Mouse (Mus musculus) cortical plate, adult 2 months (tissue): Measurements from ENCODE around the gene Gm49325. TPM values are rescaled to one million over a fixed set of nuclear protein-coding genes. Genes with fewer than 3 reads are reported as not detected.

Source experiments
- H3K27ac ChIP-seq: fragments of 200-500 bp; 2 replicates; pipeline ENCODE4 v1.5.1; 2012; ENCODE audit warnings: low read length, control low read depth, inconsistent platforms; ENCODE audit not compliant: insufficient read depth
- H3K4me1 ChIP-seq: fragments of 200-500 bp; 2 replicates; pipeline ENCODE4 v1.6.1; 2011; ENCODE audit warnings: low read length; ENCODE audit not compliant: control insufficient read depth, insufficient read depth
- H3K4me3 ChIP-seq: fragments of 200-500 bp; 2 replicates; pipeline ENCODE4 v1.5.1; 2011; ENCODE audit warnings: mild to moderate bottlenecking, low read length, control low read depth; ENCODE audit not compliant: insufficient read depth
- CTCF ChIP-seq: fragments of 200-500 bp; IDR thresholded peaks from 2 replicates; pipeline ENCODE4 v1.5.1; 2011; ENCODE audit warnings: mild to moderate bottlenecking, control low read depth, low read length; ENCODE audit not compliant: insufficient read depth; ENCODE audit errors: extremely low read depth
- POLR2A ChIP-seq: fragments of 200-500 bp; IDR thresholded peaks from 2 replicates; pipeline ENCODE4 v1.6.1; 2011; ENCODE audit warnings: mild to moderate bottlenecking, low read length, control low read depth; ENCODE audit not compliant: insufficient read depth; ENCODE audit errors: extremely low read depth
- polyA plus RNA-seq: library from polyadenylated mRNA; depleted of rRNA; stranded (reverse); fragments of >200 nt; gene quantifications from 2 replicates; pipeline ENCODE4 v1.2.3, GENCODE M21; 2012

Gene Gm49325
- polyA plus RNA-seq, 1 experiment = not detected

DNA sequence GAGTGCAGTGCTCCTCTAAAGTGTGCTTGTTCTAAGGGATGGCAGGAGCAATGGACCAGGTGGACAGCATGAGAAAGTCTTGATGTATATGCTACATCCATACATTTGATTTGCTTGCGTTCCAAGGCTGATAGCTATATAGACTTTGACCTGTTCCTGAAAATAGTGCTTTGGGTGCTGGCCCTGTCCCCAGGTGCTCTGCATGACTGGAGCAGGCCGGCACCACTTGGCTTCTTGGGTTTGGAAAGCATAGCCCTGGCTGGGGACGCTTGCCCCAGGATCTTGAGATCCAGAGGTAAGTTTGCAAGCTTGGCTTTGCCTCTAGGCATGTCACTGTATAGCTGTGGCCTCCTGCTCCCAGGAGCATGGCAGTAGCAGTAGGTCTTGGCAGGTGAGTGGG lies 19.4 kb upstream of the Gm49325 start:
- no peak for TF ChIP-seq POLR2A
- TF ChIP-seq CTCF = no peak
- Histone ChIP-seq H3K4me3 (no peak overlapping the region), H3K4me1 (peaks cover 20% of the 10 kb centered on the region), H3K27ac (no peak overlapping the region)

DNA sequence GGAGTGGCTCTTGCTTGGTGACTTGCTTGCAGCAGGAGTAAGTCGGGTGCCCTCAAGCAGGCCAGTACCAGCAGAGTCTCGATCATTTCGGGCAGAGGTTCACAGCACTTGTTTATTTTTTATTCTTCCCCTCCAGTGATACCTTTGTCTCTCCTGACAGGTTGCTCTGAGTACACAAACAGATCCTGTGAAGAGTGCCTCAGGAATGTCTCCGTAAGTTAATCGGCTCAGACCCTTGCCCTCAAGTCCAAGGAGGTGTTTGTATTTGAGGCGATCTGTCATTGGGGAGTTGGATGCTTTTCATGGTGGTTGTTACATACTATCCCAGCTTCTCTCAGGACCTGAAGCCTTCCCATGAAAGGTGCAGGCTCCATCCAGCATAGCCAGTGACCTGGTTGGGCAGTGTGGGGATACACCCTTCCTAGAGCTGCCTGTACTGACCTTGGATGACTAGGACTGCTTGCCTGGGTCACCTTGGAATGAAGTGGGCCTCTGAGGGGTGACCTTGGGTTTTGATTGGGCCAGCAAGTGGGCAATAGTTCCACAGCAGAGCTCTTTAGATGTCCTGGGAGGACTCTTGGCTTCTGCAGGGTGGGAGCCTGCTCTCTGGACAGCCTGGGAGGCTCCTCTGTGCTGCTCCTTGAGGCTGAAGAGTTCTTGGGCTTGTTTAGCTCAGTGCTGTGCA lies 18.8 kb upstream of the Gm49325 start:
- Histone ChIP-seq H3K27ac (peak overlapping the region; percentile 34), H3K4me1 (peaks cover 22% of the 10 kb centered on the region), H3K4me3 (no peak overlapping the region)
- no peak for TF ChIP-seq POLR2A

DNA sequence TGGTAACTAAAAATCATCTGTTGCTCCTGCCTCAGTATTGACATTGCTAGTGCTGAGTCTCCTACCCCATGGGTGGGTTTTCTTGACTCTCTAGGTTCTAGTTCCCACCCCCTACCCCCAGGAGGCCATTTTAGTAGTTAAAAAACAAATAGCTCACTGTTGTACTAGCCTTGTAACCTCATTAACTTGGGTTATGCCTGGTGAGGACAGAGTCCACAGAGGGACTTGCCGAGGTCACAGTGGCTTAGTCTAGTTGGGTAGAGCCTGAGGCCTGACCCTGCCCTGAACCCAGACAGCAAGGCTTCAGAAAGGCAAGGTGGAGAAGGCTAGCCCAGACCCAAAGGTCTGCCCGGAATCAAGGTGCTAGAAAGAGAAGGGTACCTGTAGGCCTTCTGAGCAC lies 18.0 kb upstream of the Gm49325 start:
- Histone ChIP-seq H3K4me1 (peaks cover 24% of the 10 kb centered on the region), H3K4me3 (no peak overlapping the region), H3K27ac (no peak overlapping the region)
- TF ChIP-seq CTCF = no peak
- no peak for TF ChIP-seq POLR2A

DNA sequence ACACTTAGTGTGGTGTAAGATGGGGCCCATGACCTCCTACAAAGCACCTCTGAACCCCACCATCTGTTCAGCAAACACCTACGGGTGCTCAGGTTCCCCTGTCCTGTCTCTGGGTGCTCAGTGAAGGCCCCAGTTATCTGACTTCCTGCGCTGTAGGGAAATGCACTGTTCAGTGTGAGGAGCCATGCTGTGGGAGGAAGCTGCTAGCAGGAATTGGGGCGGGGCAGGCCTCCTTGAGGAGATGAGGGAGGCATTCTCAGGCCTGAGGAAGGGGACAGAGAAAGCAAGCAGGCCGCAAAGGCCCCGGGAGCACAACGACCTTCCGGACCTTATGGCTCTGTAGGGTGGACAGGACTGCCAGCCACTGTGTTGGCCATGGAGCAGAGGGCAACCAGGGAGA lies 16.9 kb upstream of the Gm49325 start:
- H3K4me3 ChIP-seq = no peak overlapping the region
- peak overlapping the region; percentile 26; the same call in 1 of the 2 replicates for H3K27ac ChIP-seq
- no peak for TF ChIP-seq POLR2A
- no peak for TF ChIP-seq CTCF
- H3K4me1 ChIP-seq = peaks cover 21% of the 10 kb centered on the region

DNA sequence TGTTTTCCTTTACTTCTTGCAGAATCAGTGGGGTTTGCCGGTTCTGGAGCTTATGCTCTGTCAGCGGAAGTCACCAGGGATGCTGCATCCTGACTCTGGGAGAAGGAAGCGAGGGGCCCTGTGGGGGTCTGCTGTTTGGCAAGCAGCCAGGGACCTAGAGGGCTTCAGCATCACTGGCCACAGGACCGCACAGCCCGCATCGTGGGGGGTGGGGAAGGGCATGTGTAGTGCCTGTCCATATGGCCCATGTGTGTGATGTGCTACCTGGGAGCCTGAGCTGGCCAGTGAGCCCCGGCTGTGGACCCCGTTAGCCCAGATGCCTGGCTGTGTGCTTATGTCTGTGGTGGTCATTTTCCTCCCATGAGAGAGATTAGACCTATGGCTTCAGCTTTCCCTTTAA lies 16.2 kb upstream of the Gm49325 start:
- Histone ChIP-seq H3K4me3 (no peak overlapping the region), H3K27ac (peak overlapping the region; percentile 41; the same call in 1 of the 2 replicates), H3K4me1 (peaks cover 21% of the 10 kb centered on the region)
- no peak for TF ChIP-seq POLR2A
- no peak for TF ChIP-seq CTCF

DNA sequence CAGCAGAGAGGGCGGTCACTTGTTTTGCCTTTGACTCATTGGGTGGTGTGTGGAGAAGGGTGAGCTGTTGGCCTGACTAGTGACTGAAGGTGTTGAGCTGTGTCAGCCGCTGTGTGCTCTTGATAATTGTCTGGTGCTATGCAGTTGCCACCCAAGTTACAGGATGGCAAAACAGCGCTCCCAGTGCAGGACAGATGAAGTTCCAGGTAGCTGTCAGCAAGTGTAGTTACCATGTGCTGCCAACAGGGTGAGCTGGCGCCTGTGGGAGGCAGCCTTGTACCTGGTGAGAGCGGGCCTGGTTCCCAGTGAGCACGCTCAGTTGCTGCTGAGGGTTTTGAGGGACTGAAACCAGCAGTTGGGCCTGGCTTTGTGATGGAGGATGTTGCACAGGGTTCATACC lies 15.2 kb upstream of the Gm49325 start:
- TF ChIP-seq CTCF = peak; percentile 82
- 0 out of 2 replicates have a peak, but pooled peaks have one; percentile 23 for TF ChIP-seq POLR2A
- no peak overlapping the region for H3K4me3 ChIP-seq
- H3K27ac ChIP-seq = peak overlapping the region; percentile 85
- H3K4me1 ChIP-seq = peaks cover 21% of the 10 kb centered on the region

DNA sequence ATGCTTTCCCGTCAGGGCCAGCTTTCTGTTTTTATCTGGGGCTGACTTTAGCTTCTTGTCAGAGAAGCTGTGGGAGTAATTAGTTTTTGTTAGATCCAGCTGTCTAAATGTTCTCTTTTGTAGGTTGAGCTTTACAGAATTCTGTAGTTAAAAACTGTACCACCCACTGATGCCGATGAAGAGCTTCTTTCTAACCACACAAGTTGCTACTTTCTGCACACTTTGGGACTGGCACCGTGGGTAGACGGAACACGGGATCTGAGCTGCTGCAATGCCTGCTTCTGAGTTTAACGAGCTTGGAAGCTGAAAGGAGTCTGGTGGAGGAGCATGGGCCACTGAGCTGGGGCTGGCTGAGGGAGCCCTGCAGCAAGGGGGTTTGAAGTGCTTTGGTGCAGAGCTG lies 14.5 kb upstream of the Gm49325 start:
- Histone ChIP-seq H3K4me3 (no peak overlapping the region), H3K4me1 (peaks cover 23% of the 10 kb centered on the region), H3K27ac (0 out of 2 replicates have a peak overlapping the region, but pooled peaks have one; percentile 26)
- no peak for TF ChIP-seq CTCF
- TF ChIP-seq POLR2A = peak; percentile 67

DNA sequence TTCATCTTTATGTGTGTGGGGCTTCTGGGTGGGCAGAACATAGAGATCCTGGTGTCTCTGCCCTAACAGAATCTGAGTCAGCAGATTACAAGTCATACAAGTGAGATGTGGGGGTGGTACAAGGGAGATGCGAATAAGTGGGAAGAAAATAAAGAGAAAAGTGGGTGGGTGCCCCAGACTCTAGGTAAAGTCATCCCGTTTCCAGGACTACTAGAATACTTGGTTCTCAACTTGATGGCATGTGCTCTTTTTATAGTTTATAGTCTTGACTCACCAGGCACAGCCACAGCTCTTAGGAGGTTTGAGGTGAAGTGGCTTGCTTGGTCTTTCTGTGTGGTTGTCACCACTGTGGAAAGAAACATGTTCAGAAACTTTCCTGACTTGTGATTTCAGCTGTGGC lies 9.9 kb upstream of the Gm49325 start:
- Histone ChIP-seq H3K27ac (no peak overlapping the region), H3K4me1 (peaks cover 8% of the 10 kb centered on the region), H3K4me3 (no peak overlapping the region)
- TF ChIP-seq CTCF = no peak
- TF ChIP-seq POLR2A = no peak

DNA sequence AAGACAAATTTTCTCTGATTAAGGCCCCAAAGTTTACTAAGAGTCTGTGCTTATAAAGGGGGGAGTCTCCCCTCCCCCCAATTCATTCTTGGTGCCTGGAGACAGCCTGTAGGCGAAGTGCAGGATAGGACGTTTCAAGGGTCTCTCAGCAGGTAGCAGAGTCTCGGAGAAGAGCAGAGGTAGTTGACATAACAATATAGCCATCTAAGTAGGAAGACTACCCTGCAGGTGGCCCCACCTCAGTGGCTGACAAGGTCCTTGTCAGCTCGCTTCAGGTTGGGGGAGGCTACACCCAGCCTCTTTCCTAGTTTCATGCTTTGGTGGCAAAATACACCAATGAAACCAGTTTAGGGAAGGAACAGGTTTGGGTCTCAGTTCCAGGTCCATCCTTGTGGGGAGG lies 3.0 kb upstream of the Gm49325 start:
- TF ChIP-seq CTCF (no peak), POLR2A (no peak)
- Histone ChIP-seq H3K4me1 (peaks cover 1% of the 10 kb centered on the region; the same call in 1 of the 2 replicates), H3K27ac (no peak overlapping the region), H3K4me3 (no peak overlapping the region)

DNA sequence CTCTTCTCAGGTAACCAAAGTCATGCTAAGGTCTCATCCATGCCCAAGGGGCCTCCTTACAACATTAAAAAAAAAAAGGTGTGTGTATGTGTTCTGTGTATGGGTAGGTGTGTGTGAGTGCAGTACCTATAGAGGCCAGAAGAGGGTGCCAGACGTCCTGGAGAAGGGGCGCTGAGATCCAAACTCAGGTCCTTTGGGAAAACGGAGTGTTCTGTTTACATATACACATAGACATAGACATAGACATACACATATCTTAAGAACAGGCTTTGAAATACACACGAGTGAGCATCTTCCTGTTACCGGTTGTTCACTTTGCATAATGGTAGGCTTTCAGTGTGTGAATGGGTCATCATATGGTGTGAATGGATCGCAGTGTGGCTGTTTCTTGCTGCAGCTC lies 1.9 kb upstream of the Gm49325 start:
- H3K4me3 ChIP-seq = no peak overlapping the region
- no peak for TF ChIP-seq POLR2A
- TF ChIP-seq CTCF = peak; percentile 11; the same call in 1 of the 2 replicates
- peaks cover 1% of the 10 kb centered on the region; the same call in 1 of the 2 replicates for H3K4me1 ChIP-seq
- H3K27ac ChIP-seq = no peak overlapping the region

DNA sequence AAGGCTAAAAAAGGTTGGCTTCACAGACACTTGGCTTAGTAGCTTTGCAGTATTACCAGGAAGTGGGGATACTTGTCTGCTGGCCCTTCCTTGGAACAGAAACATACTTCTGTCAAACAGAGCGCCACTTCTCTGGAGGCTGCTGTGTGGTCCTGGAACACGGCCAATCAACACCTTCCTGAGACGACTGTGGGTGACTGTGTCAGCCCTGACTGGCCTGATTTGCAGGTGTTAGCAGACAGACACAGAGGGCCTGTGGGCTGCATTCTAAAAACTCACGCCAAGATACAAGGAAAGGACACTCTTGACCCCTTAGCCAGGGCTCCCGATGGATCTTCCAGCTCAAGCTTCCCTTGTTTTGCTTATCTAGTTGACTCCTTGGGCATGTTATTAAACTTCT lies 1.0 kb upstream of the Gm49325 start:
- no peak for TF ChIP-seq POLR2A
- no peak for TF ChIP-seq CTCF
- Histone ChIP-seq H3K4me3 (no peak overlapping the region), H3K27ac (no peak overlapping the region)

More for the DNA sequence above, 1.0 kb upstream of the Gm49325 start:
- peaks cover 4% of the 10 kb centered on the region for H3K4me1 ChIP-seq
